10 mouse cellular contexts compared by ENCODE assay signal in the genomic region with DNA sequence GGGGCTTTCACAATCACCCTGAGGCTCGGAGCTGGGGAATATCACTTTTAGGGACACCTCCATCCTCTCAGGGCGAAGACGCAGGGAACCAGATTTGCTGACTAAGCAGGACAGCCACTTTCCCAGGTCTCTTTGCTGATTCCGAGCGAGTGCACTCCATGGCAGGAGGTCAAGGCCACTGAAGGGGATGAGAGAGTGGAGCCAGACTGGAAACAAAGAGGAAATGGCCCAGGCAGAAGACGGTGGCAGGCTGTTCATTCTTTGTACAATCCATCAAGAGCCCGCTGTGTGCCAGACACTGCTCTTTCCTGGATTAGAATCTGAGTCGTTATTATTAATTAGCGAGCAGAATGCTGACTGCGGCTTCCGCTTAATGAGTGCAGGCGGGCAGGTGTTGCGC.
DNase-seq lines count a peak whose midpoint lies in the region; ATAC-seq and TF ChIP-seq lines count a peak whose summit lies in the region.
"Had no signal": no experiment of that assay in that cellular context is flagged by ENCODE, and none has a peak within 500 bp of the region (broad histone marks: within the 10 kb centered on the region; RNA-seq: fewer than 3 reads in every experiment).

No protein-coding gene starts in this region.

- H3K4me3 ChIP-seq in kidney, embryonic 15.5 days (replicated peaks): no peak overlapping the region
- no peak overlapping the region for H3K4me3 ChIP-seq in bone marrow macrophage, adult 2 months (ENCODE audit: insufficient read depth, low read length)
- H3K4me3 ChIP-seq in hindbrain, embryonic 12.5 days: no peak overlapping the region
- H3K4me3 ChIP-seq in neural tube, embryonic 13.5 days: no peak overlapping the region
- H3K4me3 ChIP-seq: lung, embryonic 15.5 days had no signal

- no peak overlapping the region for H3K4me2 ChIP-seq in kidney, embryonic 15.5 days
- H3K4me2 ChIP-seq in hindbrain, embryonic 12.5 days (replicated peaks): no peak overlapping the region
- H3K4me2 ChIP-seq in neural tube, embryonic 13.5 days: peak overlapping the region; percentile 21
- H3K4me2 ChIP-seq: lung, embryonic 15.5 days had no signal

- WGBS in kidney, embryonic 15.5 days: 60% methylated on average over 13 of the region's 13 CpGs
- 63% methylated on average over 13 of the region's 13 CpGs for WGBS in hindbrain, embryonic 12.5 days
- WGBS in neural tube, embryonic 13.5 days: 35% methylated on average over 13 of the region's 13 CpGs

- TF ChIP-seq POLR2A in bone marrow macrophage, adult 2 months (IDR thresholded peaks at IDR 0.05; ENCODE audit: borderline replicate concordance, low read depth, low read length): no peak

- no peak overlapping the region for H3K9ac ChIP-seq in kidney, embryonic 15.5 days
- H3K9ac ChIP-seq in hindbrain, embryonic 12.5 days: no peak overlapping the region
- H3K9ac ChIP-seq in neural tube, embryonic 13.5 days: peak overlapping the region; percentile 43
- H3K9ac ChIP-seq: lung, embryonic 15.5 days had no signal

- peak overlapping the region; percentile 39 for H3K27ac ChIP-seq in kidney, embryonic 15.5 days
- H3K27ac ChIP-seq in bone marrow macrophage, adult 2 months (ENCODE audit: insufficient read depth, low read depth, low read length): peak overlapping the region; percentile 98; the same call in 1 of the 2 replicates
- H3K27ac ChIP-seq in hindbrain, embryonic 12.5 days: peak overlapping the region; percentile 35; the same call in 1 of the 2 replicates
- peak overlapping the region; percentile 86 for H3K27ac ChIP-seq in neural tube, embryonic 13.5 days (replicated peaks)
- H3K27ac ChIP-seq: lung, embryonic 15.5 days had no signal

- no peaks in the 10 kb centered on the region for H3K27me3 ChIP-seq in kidney, embryonic 15.5 days
- H3K27me3 ChIP-seq in hindbrain, embryonic 12.5 days: peaks cover 5% of the 10 kb centered on the region
- H3K27me3 ChIP-seq in neural tube, embryonic 13.5 days: no peaks in the 10 kb centered on the region
- H3K27me3 ChIP-seq: lung, embryonic 15.5 days had no signal

- 0 out of 2 replicates have a peak, but pooled peaks cover 2% of the 10 kb centered on the region for H3K9me3 ChIP-seq in kidney, embryonic 15.5 days (replicated peaks)
- no peaks in the 10 kb centered on the region for H3K9me3 ChIP-seq in hindbrain, embryonic 12.5 days (replicated peaks)
- H3K9me3 ChIP-seq in neural tube, embryonic 13.5 days: no peaks in the 10 kb centered on the region

- peaks cover 48% of the 10 kb centered on the region for H3K4me1 ChIP-seq in kidney, embryonic 15.5 days
- H3K4me1 ChIP-seq in bone marrow macrophage, adult 2 months (ENCODE audit: control insufficient read depth, insufficient read depth, low read length): peaks cover 58% of the 10 kb centered on the region
- peaks cover 39% of the 10 kb centered on the region for H3K4me1 ChIP-seq in hindbrain, embryonic 12.5 days
- H3K4me1 ChIP-seq in neural tube, embryonic 13.5 days (replicated peaks): peaks cover 62% of the 10 kb centered on the region

- no peak for TF ChIP-seq CTCF in bone marrow macrophage, adult 2 months (IDR thresholded peaks at IDR 0.05; ENCODE audit: low read depth, low read length)

- no peaks in the 10 kb centered on the region for H3K36me3 ChIP-seq in kidney, embryonic 15.5 days
- H3K36me3 ChIP-seq in hindbrain, embryonic 12.5 days: no peaks in the 10 kb centered on the region
- no peaks in the 10 kb centered on the region for H3K36me3 ChIP-seq in neural tube, embryonic 13.5 days
- H3K36me3 ChIP-seq: lung, embryonic 15.5 days had no signal

- DNase-seq in kidney, adult 18-20 months: no peak
- DNase-seq in spleen, postnatal 36 days (ENCODE audit: low spot score in 2 of 2): no peak
- DNase-seq in heart, postnatal 36 days: no peak
- DNase-seq: gastrocnemius, postnatal 36 days; thymus, postnatal 36 days had no signal

- ATAC-seq in kidney, embryonic 15.5 days (replicated peaks; ENCODE audit: low FRiP score): no peak; the same call in 1 of the 2 replicates
- no peak for ATAC-seq in hindbrain, embryonic 12.5 days (ENCODE audit: low FRiP score)
- peak; percentile 17; the same call in 1 of the 2 replicates for ATAC-seq in neural tube, embryonic 13.5 days (ENCODE audit: low read depth)

- intact Hi-C loops in heart, postnatal 36 days (cut with DNase I): no loop called here

Comparison
In these comparisons a context has a peak if more than half of its experiments do, and no peak if none do; other contexts are left out.
1. H3K27ac ChIP-seq: peak in every context shown above with its lines; median percentile 98 in bone marrow macrophage, adult 2 months; 86 in neural tube, embryonic 13.5 days; 39 in kidney, embryonic 15.5 days; 35 in hindbrain, embryonic 12.5 days.